Mouse (Mus musculus) C3H10T1/2 (cell line): ENCODE data around the gene Ankrd53. TPM values are rescaled to one million over a fixed set of nuclear protein-coding genes. Genes with fewer than 3 reads are reported as not detected.

Experiments used
- polyA plus RNA-seq, 2 experiments: library from polyadenylated mRNA; unstranded; fragments of >200 nt; fragmentation: generic; extraction: Trizol; gene quantifications; one replicate each; pipeline ENCODE4 v1.2.1; 2012; ENCODE audit warnings: missing spikeins in 2 of 2

The Ankrd53 gene
- polyA plus RNA-seq: under 1 TPM in 1 of 2 experiments, not detected in 1; 0.04 TPM

DNA sequence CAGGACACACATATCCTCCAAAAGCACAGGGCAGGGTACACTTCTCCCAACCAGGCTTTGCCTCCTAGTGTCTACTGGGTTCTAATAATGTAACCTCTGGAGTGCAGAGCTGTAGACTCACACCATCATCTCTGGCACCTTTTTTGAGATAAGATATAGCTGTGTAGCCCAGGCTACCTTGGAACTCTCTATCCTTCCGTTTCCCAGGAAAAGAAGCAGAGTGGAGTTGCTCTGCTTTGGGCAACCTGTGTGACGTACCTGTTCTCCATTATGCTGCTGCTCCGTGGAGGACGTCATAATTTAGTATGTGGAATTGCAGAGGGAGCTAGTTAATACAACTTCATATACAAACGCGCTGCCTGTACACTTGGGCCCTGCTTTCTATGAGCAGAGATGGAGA, at the start of gene Ankrd53:
Ankrd53 (plus strand) TSS at position 301 of the 400 bp plus-strand sequence.

DNA sequence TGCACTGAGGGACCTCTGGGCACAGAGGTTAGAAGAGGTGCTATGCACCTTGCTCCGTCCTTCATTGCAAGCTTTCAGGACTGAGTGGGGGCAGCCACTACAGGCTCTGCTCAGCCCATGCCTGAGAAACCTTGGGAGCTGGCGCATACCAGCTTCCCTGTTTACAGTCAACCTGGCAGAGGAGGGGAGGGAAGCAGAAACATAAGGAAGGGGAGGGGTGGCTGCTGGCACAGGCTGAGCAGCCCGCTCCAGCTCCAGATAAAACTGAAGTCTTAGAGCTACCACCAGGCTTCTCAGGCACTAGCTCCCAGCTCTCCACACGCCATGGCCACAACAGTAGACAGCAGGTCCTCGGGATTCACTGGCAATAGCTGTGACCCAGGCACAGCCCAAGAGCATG, 19.7 kb upstream of the Ankrd53 start, which contains the start of gene Atp6v1b1:
Atp6v1b1 (plus strand) TSS at position 230 of the 400 bp plus-strand sequence.

GRCm38 (mm10) chr6:83775638-83776293, 13.3 kb downstream of the Ankrd53 start, which contains the start of gene Tex261:
Tex261 (minus strand) TSS chr6:83775813.

DNA sequence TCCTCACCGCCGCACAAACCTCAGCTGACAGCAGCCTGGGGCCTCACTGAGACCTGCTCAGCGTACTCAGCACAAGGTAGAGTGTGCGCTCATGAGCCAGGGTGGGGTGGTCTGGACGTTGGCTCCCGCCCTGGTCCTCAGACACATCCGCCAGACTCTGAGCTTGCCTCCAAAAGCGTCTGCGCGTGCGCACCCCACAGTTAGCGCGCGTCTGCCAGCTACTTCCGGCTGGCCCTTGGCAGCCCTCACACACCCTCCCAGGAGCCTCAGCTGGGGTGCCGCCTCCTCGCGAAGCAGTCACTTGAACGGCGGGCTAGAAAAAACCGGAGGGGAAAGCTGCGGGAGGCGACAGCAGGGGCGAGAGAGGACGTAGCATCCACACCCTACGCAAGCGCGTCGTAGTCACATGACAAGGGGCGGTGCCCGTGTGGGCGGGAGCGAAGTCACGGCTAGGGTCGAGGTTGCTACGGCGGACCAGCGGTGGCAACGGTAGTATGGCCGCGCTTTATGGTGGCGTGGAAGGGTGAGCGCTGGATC, 32.4 kb downstream of the Ankrd53 start, which contains the start of gene Nagk:
Nagk (plus strand) TSS at position 223 of the 537 bp plus-strand sequence.

Other genes with a start within 250 kb of the Ankrd53 start
- 1 to 10 TPM; 3.3 to 4.5 TPM for gene Actg2, start 226.4 kb upstream of the Ankrd53 start, polyA plus RNA-seq
- 10 to 100 TPM in 1 of 2 experiments, 1 to 10 TPM in 1; 3.7 to 14.7 TPM for gene Stambp, start 189.9 kb upstream of the Ankrd53 start, polyA plus RNA-seq
- not detected for gene Clec4f, start 106.5 kb upstream of the Ankrd53 start, polyA plus RNA-seq
- not detected for gene Cd207, start 84.8 kb upstream of the Ankrd53 start, polyA plus RNA-seq
- gene Vax2, start 51.4 kb upstream of the Ankrd53 start, polyA plus RNA-seq: 1 to 10 TPM; 1.2 to 2.6 TPM
- gene Atp6v1b1, start 19.7 kb upstream of the Ankrd53 start, polyA plus RNA-seq: under 1 TPM; 0.02 to 0.07 TPM
- 10 to 100 TPM; 60.6 to 67.3 TPM for gene Tex261, start 13.2 kb downstream of the Ankrd53 start, polyA plus RNA-seq
- gene Nagk, start 32.3 kb downstream of the Ankrd53 start, polyA plus RNA-seq: 10 to 100 TPM; 25.5 to 83.1 TPM
- 10 to 100 TPM in 1 of 2 experiments, 1 to 10 TPM in 1; 1.7 to 16.8 TPM for gene Paip2b, start 69.1 kb downstream of the Ankrd53 start, polyA plus RNA-seq
- gene Zfp638, start 104.5 kb downstream of the Ankrd53 start, polyA plus RNA-seq: 1 to 10 TPM in 1 of 2 experiments, under 1 TPM in 1; 0.67 to 5.8 TPM
- 10 to 100 TPM; 14.7 to 31.1 TPM for gene Dysf, start 245.9 kb downstream of the Ankrd53 start, polyA plus RNA-seq